Mouse (Mus musculus) stomach, embryonic 14.5 days (tissue): ENCODE measurements around the gene Parp3. TPM values are rescaled to one million over a fixed set of nuclear protein-coding genes. Genes with fewer than 3 reads are reported as not detected.

Source experiments
- ATAC-seq: fragments of 200-750 bp; cut with Nextera tagmentation; 2 replicates; pipeline ENCODE4 v1.8.0; 2017; ENCODE audit warnings: low read depth, moderate TSS enrichment; ENCODE audit not compliant: insufficient number of reproducible peaks, insufficient read depth, low FRiP score
- H3K27ac ChIP-seq: fragments of 300-500 bp; sonication (generic); 2 replicates; pipeline ENCODE4 v1.5.1; 2014; ENCODE audit warnings: mild to moderate bottlenecking, low read length, moderate library complexity, mixed read lengths
- H3K27me3 ChIP-seq: fragments of 300-500 bp; sonication (generic); 2 replicates; pipeline ENCODE4 v1.6.1; 2014; ENCODE audit warnings: low read length, control low read depth, mixed read lengths; ENCODE audit not compliant: control insufficient read depth, insufficient read depth
- H3K36me3 ChIP-seq: fragments of 300-500 bp; sonication (generic); 2 replicates; pipeline ENCODE4 v1.6.1; 2014; ENCODE audit warnings: mild to moderate bottlenecking, control low read depth, low read length, moderate library complexity, mixed read lengths; ENCODE audit not compliant: control insufficient read depth, insufficient read depth
- H3K4me1 ChIP-seq: fragments of 300-500 bp; sonication (generic); 2 replicates; pipeline ENCODE4 v1.6.1; 2014; ENCODE audit warnings: low read length, control low read depth, mixed read lengths; ENCODE audit not compliant: control insufficient read depth, insufficient read depth
- H3K4me2 ChIP-seq: fragments of 300-500 bp; sonication (generic); replicated peaks from 2 replicates; pipeline ENCODE4 v1.6.1; 2014; ENCODE audit warnings: low read depth, low read length, control low read depth
- H3K4me3 ChIP-seq: fragments of 300-500 bp; sonication (generic); 2 replicates; pipeline ENCODE4 v1.5.1; 2014; ENCODE audit warnings: low read depth, low read length, control low read depth
- H3K9ac ChIP-seq: fragments of 300-500 bp; sonication (generic); replicated peaks from 2 replicates; pipeline ENCODE4 v1.6.1; 2014; ENCODE audit warnings: low read depth, mild to moderate bottlenecking, control low read depth, low read length, moderate library complexity, mixed read lengths
- H3K9me3 ChIP-seq: fragments of 300-500 bp; sonication (generic); 2 replicates; pipeline ENCODE4 v1.6.1; 2016; ENCODE audit warnings: low read depth, low read length, control low read depth; ENCODE audit not compliant: control insufficient read depth
- WGBS: fragments of 180-500 bp; shearing (Covaris S2); extraction: QIAGEN DNeasy Blood & Tissue Kit; methylation state at CpG from one replicate; pipeline ENCODE4 v1.1.7; 2014; 5-methylcytosine and 5-hydroxymethylcytosine counted together
- polyA plus RNA-seq: library from polyadenylated mRNA; unstranded; fragments of >200 nt; fragmentation: Nextera tagmentation; extraction: Ambion mirVana; gene quantifications from 2 replicates; pipeline ENCODE4 v1.2.1, GENCODE M21; 2014

The Parp3 gene
- polyA plus RNA-seq, 1 experiment from 2014 or later, result 3.1 TPM

- Histone ChIP-seq H3K9ac (no peak overlapping the region), H3K27me3 (no peaks in the 10 kb centered on the region), H3K4me2 (peak overlapping the region; percentile 15; the same call in 1 of the 2 replicates), H3K9me3 (no peaks in the 10 kb centered on the region), H3K36me3 (no peaks in the 10 kb centered on the region), H3K27ac (no peak overlapping the region), H3K4me3 (no peak overlapping the region), H3K4me1 (peaks cover 20% of the 10 kb centered on the region; the same call in 1 of the 2 replicates)
- peak; percentile 69 for ATAC-seq
- WGBS, result 0% methylated on average over 3 of the region's 3 CpGs
Measured at GRCm38 (mm10) chr9:106421865-106422160, 54.9 kb downstream of the Parp3 start.

DNA sequence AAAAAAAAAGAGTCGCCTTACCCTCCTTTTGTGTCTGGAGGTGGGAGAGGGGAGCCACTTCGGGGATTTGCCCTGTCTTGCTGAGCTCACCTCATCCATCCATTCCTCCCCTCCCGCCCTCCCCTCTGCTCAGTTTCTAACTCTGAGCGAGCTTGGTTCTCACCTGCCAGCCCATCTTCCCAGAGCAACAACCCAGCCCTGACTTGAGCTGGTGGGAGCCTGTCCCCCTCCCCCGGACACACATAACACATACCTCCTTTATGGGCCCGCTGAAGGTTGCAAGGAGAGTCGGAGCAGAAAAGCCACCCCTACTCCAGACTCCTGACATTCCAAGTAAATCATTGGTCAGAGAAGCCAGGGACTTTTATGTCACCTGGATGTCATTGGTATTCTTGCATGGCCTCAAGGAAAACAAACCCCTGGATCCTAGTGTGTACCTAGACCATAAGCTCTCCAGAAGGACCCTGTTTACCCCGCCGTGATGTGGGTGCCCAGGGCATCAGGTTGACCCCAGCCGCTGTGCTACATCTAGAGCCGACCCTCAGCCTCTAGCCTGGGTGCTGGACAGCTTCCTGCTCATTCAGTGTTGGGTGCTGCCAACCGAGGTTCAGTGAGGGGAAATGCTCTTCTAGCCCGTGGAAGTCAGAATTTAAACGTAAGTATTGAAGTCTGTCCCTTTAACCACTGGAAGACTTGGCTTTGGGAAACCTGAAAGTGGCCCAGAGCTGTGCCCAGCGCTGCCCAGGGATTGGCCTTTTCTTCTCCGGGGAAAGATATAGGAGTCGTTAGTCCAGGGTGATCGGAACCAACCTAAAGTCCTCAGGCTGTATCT lies 55.5 kb downstream of the Parp3 start:
- no peaks in the 10 kb centered on the region for H3K27me3 ChIP-seq
- no peaks in the 10 kb centered on the region for H3K36me3 ChIP-seq
- no peak for ATAC-seq
- H3K4me2 ChIP-seq, result peak overlapping the region; percentile 15; the same call in 1 of the 2 replicates
- peaks cover 20% of the 10 kb centered on the region; the same call in 1 of the 2 replicates for H3K4me1 ChIP-seq
- H3K4me3 ChIP-seq, result no peak overlapping the region
- H3K27ac ChIP-seq, result no peak overlapping the region; the same call in 1 of the 2 replicates
- WGBS, result 11% methylated on average over 18 of the region's 18 CpGs
- H3K9me3 ChIP-seq, result no peaks in the 10 kb centered on the region
- no peak overlapping the region for H3K9ac ChIP-seq

- Histone ChIP-seq H3K27ac (no peak overlapping the region), H3K27me3 (no peaks in the 10 kb centered on the region), H3K36me3 (no peaks in the 10 kb centered on the region), H3K9ac (no peak overlapping the region), H3K4me3 (no peak overlapping the region), H3K4me1 (peaks cover 20% of the 10 kb centered on the region; the same call in 1 of the 2 replicates), H3K4me2 (no peak overlapping the region), H3K9me3 (no peaks in the 10 kb centered on the region)
- ATAC-seq, result peak; percentile 19; the same call in 1 of the 2 replicates
- 4% methylated on average over 2 of the region's 2 CpGs for WGBS
Measured at GRCm38 (mm10) chr9:106420608-106421007, 56.1 kb downstream of the Parp3 start.

Other genes with a start within 250 kb of the Parp3 start
- 105 and 112 TPM in 2 replicates for gene Alas1, start 228.3 kb downstream of the Parp3 start, polyA plus RNA-seq
- 25.2 and 27.7 TPM in 2 replicates for gene Poc1a, start 195.9 kb downstream of the Parp3 start, polyA plus RNA-seq
- gene Dusp7, start 108.3 kb downstream of the Parp3 start, polyA plus RNA-seq, result 22.4 and 24.9 TPM in 2 replicates
- 1,139 and 1,256 TPM in 2 replicates for gene Rpl29, start 47.5 kb downstream of the Parp3 start, polyA plus RNA-seq
- gene Acy1, start 38.6 kb downstream of the Parp3 start, polyA plus RNA-seq, result 41.2 and 43.1 TPM in 2 replicates
- gene Abhd14b, start 29.5 kb downstream of the Parp3 start, polyA plus RNA-seq, result 26.3 and 32.6 TPM in 2 replicates
- 52.3 and 57.1 TPM in 2 replicates for gene Abhd14a, start 29.3 kb downstream of the Parp3 start, polyA plus RNA-seq
- 60.9 and 61.2 TPM in 2 replicates for gene Pcbp4, start 23.7 kb downstream of the Parp3 start, polyA plus RNA-seq
- 0.50 and 0.68 TPM in 2 replicates for gene Gpr62, start 11.0 kb downstream of the Parp3 start, polyA plus RNA-seq
- gene Rrp9, start 986 bp downstream of the Parp3 start, polyA plus RNA-seq, result 37.4 and 37.8 TPM in 2 replicates
- not detected in 2 replicates for gene Iqcf1, start 23.0 kb upstream of the Parp3 start, polyA plus RNA-seq
- not detected in 2 replicates for gene Iqcf5, start 37.6 kb upstream of the Parp3 start, polyA plus RNA-seq
- not detected in 2 replicates for gene Iqcf3, start 84.7 kb upstream of the Parp3 start, polyA plus RNA-seq
- not detected in 2 replicates for gene Iqcf4, start 94.0 kb upstream of the Parp3 start, polyA plus RNA-seq
- gene Iqcf6, start 149.6 kb upstream of the Parp3 start, polyA plus RNA-seq, result not detected in 2 replicates
- gene Grm2, start 179.1 kb upstream of the Parp3 start, polyA plus RNA-seq, result not detected in 2 replicates
- 53.3 and 55.9 TPM in 2 replicates for gene Tex264, start 209.0 kb upstream of the Parp3 start, polyA plus RNA-seq